Mouse (Mus musculus) monocyte, adult 5-6 weeks (primary cell): ENCODE data around the gene Ppard. TPM values are rescaled to one million over a fixed set of nuclear protein-coding genes. Genes with fewer than 3 reads are reported as not detected.
A peak's percentile ranks its signal among the peaks of the same experiment; 100 is the strongest.
"Not testable (repeated sequence)": the region's sequence is repeated elsewhere in the genome, so short reads cannot be mapped to it uniquely, and the experiment has no call there.

Experiments used
- ATAC-seq: fragments of 153-309, 156-312 bp; replicated peaks from 2 replicates; pipeline ENCODE4 v1.8.0; 2017; ENCODE audit warnings: mild to moderate bottlenecking; ENCODE audit not compliant: low TSS enrichment, insufficient number of reproducible peaks, severe bottlenecking, poor library complexity, low FRiP score
- total RNA-seq: library from RNA; stranded (forward); fragments of 200-1000, 200-491, 200-594 nt; gene quantifications from 3 replicates; pipeline ENCODE4 v1.2.3, GENCODE M21; 2017

Ppard gene
- total RNA-seq, 1 experiment from 2014 or later: 4.7 TPM

DNA sequence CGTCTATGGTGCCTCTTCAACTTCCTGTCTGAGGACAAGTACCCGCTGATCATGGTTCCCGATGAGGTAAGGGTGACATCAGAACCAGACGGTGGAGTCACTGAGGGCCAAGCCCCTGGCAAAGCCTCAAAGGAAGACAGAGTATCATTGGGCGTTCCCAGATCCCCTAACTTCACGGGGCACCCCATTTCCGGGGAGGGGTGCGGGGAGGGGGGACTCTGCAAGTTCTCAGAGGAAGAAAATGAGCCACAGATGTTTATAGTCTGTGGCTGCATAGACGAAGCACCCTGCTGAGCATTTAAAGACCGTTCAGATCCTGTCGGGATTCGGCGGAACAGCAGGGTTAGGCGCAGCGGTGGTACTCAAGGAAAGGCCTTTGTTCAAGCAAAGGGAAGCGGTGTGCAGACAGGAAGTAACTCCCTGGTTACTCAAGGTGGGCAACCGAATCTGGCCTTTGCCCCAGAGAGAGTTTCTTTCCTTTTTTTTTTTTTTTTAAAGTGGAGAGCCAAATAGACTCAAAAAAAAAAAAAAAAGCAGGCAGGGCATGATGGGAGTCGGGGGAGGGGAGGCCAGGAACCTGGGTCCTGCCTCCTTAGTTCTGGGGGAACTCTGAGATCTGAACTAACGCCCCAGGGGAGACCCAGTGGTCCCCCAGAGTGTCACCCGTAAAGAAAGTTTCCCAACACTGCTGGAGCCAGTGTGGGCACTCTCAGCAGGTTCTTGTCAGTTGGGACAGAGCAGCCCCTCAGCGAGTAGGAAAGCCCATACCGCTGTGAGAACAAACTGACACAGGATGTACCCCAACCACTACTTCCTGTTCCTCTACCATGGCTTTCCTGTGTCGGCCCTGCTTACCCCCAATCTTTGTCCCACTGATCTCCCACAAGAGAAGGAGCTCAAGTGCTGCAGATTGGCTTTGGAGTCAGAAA, 14.5 kb upstream of the Ppard start:
- ATAC-seq: peak; percentile 88

- not testable (repeated sequence) for ATAC-seq
These were observed 10.0 kb upstream of the Ppard start for GRCm38 (mm10) chr17:28222463-28222862.

DNA sequence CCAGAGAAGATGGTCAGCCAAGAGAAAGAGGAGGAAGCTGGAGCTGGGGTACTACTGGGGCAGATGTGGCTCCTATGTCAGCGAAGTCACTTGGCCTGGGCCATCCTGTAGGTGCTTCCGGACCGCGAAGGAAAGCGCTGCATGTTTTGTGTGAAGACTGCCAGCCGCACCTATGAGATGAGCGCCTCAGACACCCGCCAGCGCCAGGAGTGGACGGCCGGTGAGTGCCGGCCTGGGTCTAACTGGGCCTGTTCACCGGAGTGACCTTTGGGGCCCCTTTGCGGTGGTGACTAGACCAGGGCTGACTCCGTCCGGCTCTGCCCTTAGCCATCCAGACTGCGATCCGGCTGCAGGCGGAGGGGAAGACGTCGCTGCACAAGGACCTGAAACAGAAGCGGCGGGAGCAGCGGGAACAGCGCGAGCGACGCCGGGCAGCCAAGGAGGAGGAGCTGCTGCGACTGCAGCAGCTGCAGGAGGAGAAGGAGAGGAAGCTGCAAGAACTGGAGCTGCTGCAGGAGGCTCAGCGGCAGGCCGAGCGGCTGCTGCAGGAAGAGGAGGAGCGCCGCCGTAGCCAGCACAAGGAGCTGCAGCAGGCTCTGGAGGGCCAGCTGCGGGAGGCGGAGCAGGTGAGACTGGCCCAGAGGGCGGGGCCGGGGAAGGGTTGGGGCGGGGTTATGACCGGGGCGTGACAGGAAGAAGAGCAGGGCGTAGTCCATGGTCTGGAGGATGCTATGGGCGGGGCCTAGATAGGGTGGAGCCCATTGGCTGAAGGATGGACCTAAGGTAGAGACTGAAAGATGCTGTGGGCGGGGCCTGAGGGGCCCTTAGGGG, 8.7 kb upstream of the Ppard start:
- peak; percentile 82 for ATAC-seq

DNA sequence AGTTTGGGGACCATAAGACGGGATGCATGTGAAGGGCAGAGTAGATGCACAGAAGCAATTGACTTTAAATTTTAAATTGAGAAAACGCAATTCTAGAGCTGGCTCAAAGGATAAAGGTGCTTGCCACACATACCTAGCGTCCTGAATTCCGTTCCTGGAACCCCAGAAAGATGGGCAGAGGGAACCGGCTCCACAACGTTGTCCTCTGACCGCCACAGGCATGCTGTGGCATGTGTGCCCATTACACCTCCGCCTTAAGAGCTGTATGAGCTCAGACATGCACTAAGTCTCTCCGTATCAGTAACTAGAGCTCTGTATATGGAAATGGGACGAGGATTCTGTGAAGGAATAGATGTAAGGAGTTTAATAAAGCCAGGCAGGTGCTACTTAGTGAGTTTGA, 7.9 kb upstream of the Ppard start:
- ATAC-seq: no peak

GRCm38 (mm10) chr17:28226014-28226413, 6.5 kb upstream of the Ppard start:
- peak; percentile 69 for ATAC-seq

DNA sequence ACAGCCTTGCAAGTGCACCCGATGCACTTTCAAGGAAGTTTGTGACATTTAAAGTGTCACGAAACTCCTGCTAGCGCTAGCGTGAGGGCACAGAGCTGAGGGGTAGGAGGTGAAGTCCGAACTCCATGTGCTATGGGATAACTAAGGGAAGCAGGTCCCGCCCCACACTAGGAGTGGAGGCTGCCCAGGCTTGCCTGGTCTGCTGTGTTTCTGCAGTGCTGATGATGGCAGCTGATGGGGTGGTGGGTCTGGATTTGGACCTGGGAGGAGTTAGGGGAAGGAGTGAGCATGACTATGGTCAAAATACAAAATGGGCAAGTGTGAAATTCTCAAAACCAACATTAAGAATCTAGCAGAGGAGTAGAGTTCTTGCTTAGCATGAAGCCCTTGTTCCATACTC, 2.0 kb upstream of the Ppard start:
- no peak for ATAC-seq

DNA sequence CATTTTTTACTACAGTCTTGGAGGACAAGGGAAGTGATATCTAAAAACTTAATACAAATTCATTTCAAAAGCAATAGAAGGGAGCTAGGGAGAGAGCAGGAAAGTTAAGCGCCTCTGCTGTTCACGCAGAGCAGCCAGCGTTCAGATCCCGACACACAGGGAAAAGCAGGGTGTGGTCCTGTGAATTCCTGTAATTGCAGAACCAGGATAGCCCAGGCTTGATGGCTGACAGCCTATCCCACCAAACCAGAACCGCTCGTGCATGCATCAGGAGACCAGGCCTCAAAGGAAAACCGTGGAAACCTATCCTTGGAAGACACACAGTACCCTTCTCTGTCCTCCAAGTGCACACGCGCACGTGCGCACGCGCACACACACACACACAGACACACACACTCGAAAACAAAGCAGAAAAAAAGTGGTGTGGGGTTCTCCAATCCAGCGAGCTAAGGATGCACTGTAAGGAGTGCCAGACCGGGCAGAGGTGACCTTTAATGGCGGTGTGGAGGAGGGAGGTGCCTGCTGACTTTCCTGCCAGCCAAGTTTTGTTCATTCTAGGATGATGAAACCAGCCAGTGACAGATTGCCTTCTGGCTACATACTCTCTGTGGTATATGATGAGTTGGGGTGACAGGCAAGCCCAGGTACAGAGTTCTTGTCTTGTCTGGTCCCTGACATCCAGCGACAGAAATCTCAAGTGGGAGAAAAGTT, 1.3 kb upstream of the Ppard start:
- ATAC-seq: no peak

GRCm38 (mm10) chr17:28233091-28233731, 711 bp downstream of the Ppard start:
- peak; percentile 44 for ATAC-seq

- no peak for ATAC-seq
These were observed 2.1 kb downstream of the Ppard start for GRCm38 (mm10) chr17:28234641-28235040.

DNA sequence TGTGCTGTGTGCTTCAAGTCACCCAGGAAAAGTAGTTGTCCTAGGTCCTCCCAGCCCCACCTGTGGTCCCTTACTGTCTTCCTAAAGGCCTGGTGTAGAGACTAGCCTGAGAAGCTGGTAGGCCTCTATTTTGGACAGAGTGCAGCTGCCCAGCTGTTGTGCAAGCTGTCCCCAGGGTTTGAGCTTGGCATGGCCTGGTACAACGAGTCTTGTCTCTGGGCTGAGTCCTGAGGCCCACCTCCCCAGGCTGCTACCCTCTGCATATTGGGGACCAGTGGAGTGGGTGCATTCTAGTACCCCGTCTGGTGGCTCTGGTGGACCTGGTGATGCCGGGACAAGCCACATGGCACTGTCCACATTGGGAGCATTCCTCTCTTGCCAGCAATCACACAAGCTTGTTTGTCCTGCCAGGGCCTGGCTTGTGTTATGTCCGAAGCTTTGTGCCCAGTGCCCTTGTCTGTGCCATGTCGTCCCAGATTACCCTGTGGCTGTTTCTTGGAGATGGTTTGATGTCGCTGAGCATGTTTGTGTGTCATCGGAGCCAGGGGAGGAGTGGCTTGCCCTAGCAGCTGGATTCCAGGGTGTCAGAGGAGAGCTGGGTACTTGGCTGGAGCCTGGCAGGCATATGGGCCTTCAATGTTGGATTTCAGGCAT, 3.6 kb downstream of the Ppard start:
- no peak for ATAC-seq

- no peak for ATAC-seq
These were observed 4.1 kb downstream of the Ppard start for GRCm38 (mm10) chr17:28236636-28237015.

DNA sequence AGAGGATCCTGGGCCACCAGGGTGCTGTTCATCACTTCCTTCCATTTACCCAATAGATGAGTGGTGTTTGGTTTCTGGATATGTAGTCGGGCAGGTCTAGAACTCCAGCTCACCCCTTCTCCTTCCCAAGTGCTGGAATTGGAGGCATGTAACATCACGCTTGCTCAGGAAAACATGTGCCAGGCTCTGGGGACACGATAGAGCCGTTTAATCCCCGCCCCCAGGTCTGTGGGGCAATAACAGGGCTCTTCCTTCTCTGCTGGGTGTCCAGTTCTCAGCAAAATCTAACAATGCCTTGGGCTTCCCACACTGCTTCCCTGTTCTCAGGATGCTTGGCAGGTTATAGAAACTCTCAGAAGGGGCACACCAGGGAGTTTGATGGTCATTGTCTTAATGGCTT, 4.9 kb downstream of the Ppard start:
- no peak for ATAC-seq

DNA sequence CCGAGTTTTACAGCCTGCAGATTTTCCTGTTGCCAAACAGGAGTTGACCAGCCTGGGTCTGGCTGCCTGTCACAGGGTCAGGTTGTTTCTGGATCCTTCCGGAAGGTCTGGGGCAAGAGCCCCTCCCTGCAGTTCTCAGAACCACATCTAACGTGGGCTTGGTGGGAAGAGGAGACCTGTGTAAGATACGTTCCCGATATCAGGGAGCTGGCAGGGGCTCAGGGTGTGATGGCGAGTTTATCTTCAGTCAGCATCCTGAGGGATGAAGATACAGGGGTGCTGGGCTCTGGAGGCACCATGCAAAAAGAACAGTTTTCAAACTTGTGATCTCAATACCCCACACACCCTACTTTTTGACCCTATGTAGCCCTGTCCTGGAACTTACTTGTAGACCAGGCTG, 5.4 kb downstream of the Ppard start:
- no peak for ATAC-seq

DNA sequence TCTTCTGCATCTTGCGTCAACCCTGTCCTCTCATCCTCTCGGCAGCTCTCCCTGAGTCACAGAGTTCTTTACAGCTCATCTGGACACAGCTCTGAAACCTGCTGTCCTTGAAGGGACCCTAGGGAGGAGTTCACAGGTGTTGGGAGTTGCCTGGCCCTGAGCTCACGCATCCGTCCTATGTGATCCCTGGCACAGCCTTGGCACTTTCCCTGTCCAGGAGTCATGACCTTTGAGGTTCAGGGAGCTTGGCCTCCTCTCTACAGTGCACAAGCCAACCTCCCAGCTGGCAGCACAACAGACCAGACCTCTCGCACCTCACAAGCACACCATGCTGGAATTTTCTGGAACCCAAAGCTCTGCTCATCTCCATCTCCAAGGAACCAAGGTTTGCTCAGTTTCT, 8.3 kb downstream of the Ppard start:
- ATAC-seq: no peak

- no peak for ATAC-seq
These were observed 9.8 kb downstream of the Ppard start for GRCm38 (mm10) chr17:28242296-28242695.

DNA sequence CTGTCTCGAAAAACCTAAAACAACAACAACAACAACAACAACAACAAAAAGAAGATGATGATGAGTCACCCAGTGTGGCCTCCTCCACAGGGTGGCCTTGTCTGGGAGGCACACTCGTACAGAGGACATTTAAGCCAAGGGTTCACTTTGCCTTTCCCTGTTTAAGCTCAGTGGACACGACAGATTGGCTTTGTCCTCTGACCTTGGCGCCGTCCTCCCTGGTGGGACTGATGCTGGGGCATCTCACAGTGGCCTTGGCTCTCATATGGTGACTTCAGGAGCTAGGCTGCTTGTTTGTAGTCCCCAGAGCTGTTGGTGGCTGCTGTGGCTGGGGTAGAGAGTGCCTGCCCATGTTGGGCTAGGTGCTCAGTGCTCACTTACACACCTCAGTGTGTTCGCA, 11.7 kb downstream of the Ppard start:
- ATAC-seq: no peak

DNA sequence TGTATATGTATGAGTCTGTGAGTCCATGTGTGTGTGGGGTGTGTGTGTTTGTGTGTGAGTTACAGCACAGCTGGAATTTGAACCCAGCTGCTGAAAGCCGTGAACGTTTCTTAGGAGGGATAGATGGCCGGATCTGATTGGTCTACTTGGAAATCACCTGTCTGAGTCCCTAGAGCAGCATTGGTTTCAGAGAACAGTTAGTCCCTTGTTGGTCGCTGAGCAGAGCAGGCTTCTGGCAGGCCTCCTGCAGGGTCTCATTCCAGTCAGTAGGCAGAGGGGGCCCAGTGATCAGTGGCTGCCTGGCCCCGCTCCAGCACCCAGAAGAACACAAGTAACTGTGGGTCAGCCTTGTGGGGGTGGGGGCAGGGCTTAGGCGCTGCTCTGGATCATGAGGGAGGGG, 12.2 kb downstream of the Ppard start:
- ATAC-seq: no peak

GRCm38 (mm10) chr17:28246640-28247039, 14.1 kb downstream of the Ppard start:
- ATAC-seq: peak; percentile 38
